Mouse (Mus musculus): ENCODE results near the gene Rev3l. TPM values are rescaled to one million over a fixed set of nuclear protein-coding genes. Genes with fewer than 3 reads are reported as not detected.
A peak's percentile ranks its signal among the peaks of the same experiment; 100 is the strongest.

Gene Rev3l
- polyA plus RNA-seq, 1 experiment from 2014 or later: 13.9 TPM

GRCm38 (mm10) chr10:39733421-39733930, 1.6 kb downstream of the Rev3l start:
- H3K27me3 ChIP-seq (ENCODE audit: poor library complexity, severe bottlenecking): no peaks in the 10 kb centered on the region
- peak overlapping the region; percentile 97 for H3K27ac ChIP-seq
- no peak for DNase-seq (ENCODE audit: extremely low spot score, low spot score)
- H3K4me1 ChIP-seq: peaks cover 26% of the 10 kb centered on the region
- peak overlapping the region; percentile 91 for H3K4me3 ChIP-seq
- H3K9me3 ChIP-seq: peaks cover 9% of the 10 kb centered on the region; the same call in 1 of the 2 replicates
- 22% methylated on average over 10 of the region's 10 CpGs for WGBS
- peaks cover 14% of the 10 kb centered on the region for H3K36me3 ChIP-seq (replicated peaks)

- WGBS: 75% methylated on average over 4 of the region's 4 CpGs
- no peak overlapping the region for H3K4me3 ChIP-seq
Observed at GRCm38 (mm10) chr10:39736187-39736586, 4.3 kb downstream of the Rev3l start.

GRCm38 (mm10) chr10:39742057-39742456, 10.1 kb downstream of the Rev3l start:
- 69% methylated on average over 4 of the region's 4 CpGs for WGBS

More at GRCm38 (mm10) chr10:39736187-39736586, 4.3 kb downstream of the Rev3l start:
- Histone ChIP-seq H3K9me3 (no peaks in the 10 kb centered on the region), H3K27me3 (ENCODE audit: poor library complexity, severe bottlenecking) (no peaks in the 10 kb centered on the region), H3K27ac (no peak overlapping the region), H3K36me3 (replicated peaks) (peaks cover 3% of the 10 kb centered on the region; the same call in 1 of the 2 replicates), H3K4me1 (peaks cover 18% of the 10 kb centered on the region)
- DNase-seq (ENCODE audit: extremely low spot score, low spot score): no peak

GRCm38 (mm10) chr10:39764752-39765151, 32.8 kb downstream of the Rev3l start:
- no peak for DNase-seq (ENCODE audit: extremely low spot score, low spot score)
- Histone ChIP-seq H3K27ac (no peak overlapping the region), H3K4me3 (no peak overlapping the region), H3K9me3 (peaks cover 17% of the 10 kb centered on the region), H3K27me3 (ENCODE audit: poor library complexity, severe bottlenecking) (no peaks in the 10 kb centered on the region), H3K4me1 (peaks cover 7% of the 10 kb centered on the region; the same call in 1 of the 2 replicates), H3K36me3 (replicated peaks) (peaks cover 19% of the 10 kb centered on the region)
- WGBS: 89% methylated on average over 1 of the region's 1 CpGs

More at GRCm38 (mm10) chr10:39742057-39742456, 10.1 kb downstream of the Rev3l start:
- Histone ChIP-seq H3K4me3 (no peak overlapping the region), H3K27ac (no peak overlapping the region), H3K9me3 (no peaks in the 10 kb centered on the region), H3K4me1 (no peaks in the 10 kb centered on the region), H3K27me3 (ENCODE audit: poor library complexity, severe bottlenecking) (no peaks in the 10 kb centered on the region), H3K36me3 (replicated peaks) (peaks cover 7% of the 10 kb centered on the region)
- no peak for DNase-seq (ENCODE audit: extremely low spot score, low spot score)

GRCm38 (mm10) chr10:39766702-39767101, 34.8 kb downstream of the Rev3l start:
- Histone ChIP-seq H3K4me1 (peaks cover 7% of the 10 kb centered on the region; the same call in 1 of the 2 replicates), H3K27me3 (ENCODE audit: poor library complexity, severe bottlenecking) (no peaks in the 10 kb centered on the region), H3K9me3 (peaks cover 7% of the 10 kb centered on the region; the same call in 1 of the 2 replicates), H3K36me3 (replicated peaks) (peaks cover 9% of the 10 kb centered on the region), H3K27ac (no peak overlapping the region), H3K4me3 (no peak overlapping the region)
- no peak for DNase-seq (ENCODE audit: extremely low spot score, low spot score)
- WGBS: 95% methylated on average over 4 of the region's 4 CpGs

- no peaks in the 10 kb centered on the region for H3K9me3 ChIP-seq
- 85% methylated on average over 2 of the region's 2 CpGs for WGBS
- DNase-seq (ENCODE audit: extremely low spot score, low spot score): no peak
Observed at GRCm38 (mm10) chr10:39772259-39772658, 40.3 kb downstream of the Rev3l start.

GRCm38 (mm10) chr10:39773940-39774726, 42.2 kb downstream of the Rev3l start:
- Histone ChIP-seq H3K27ac (no peak overlapping the region), H3K9me3 (no peaks in the 10 kb centered on the region), H3K4me3 (no peak overlapping the region), H3K27me3 (ENCODE audit: poor library complexity, severe bottlenecking) (no peaks in the 10 kb centered on the region), H3K36me3 (replicated peaks) (0 out of 2 replicates have a peak, but pooled peaks cover 2% of the 10 kb centered on the region), H3K4me1 (0 out of 2 replicates have a peak, but pooled peaks cover 3% of the 10 kb centered on the region)
- DNase-seq (ENCODE audit: extremely low spot score, low spot score): no peak
- 86% methylated on average over 9 of the region's 9 CpGs for WGBS

More at GRCm38 (mm10) chr10:39772259-39772658, 40.3 kb downstream of the Rev3l start:
- Histone ChIP-seq H3K36me3 (replicated peaks) (0 out of 2 replicates have a peak, but pooled peaks cover 2% of the 10 kb centered on the region), H3K27me3 (ENCODE audit: poor library complexity, severe bottlenecking) (no peaks in the 10 kb centered on the region), H3K4me1 (peaks cover 10% of the 10 kb centered on the region; the same call in 1 of the 2 replicates), H3K27ac (no peak overlapping the region), H3K4me3 (no peak overlapping the region)

- 0 out of 2 replicates have a peak, but pooled peaks cover 3% of the 10 kb centered on the region for H3K4me1 ChIP-seq
- H3K4me3 ChIP-seq: no peak overlapping the region
- no peaks in the 10 kb centered on the region for H3K9me3 ChIP-seq
- 0 out of 2 replicates have a peak, but pooled peaks cover 2% of the 10 kb centered on the region for H3K36me3 ChIP-seq (replicated peaks)
- 87% methylated on average over 3 of the region's 3 CpGs for WGBS
- H3K27me3 ChIP-seq (ENCODE audit: poor library complexity, severe bottlenecking): no peaks in the 10 kb centered on the region
- DNase-seq (ENCODE audit: extremely low spot score, low spot score): no peak
- no peak overlapping the region for H3K27ac ChIP-seq
Observed at GRCm38 (mm10) chr10:39776927-39777326, 45.0 kb downstream of the Rev3l start.

GRCm38 (mm10) chr10:39778305-39778704, 46.4 kb downstream of the Rev3l start:
- Histone ChIP-seq H3K4me3 (no peak overlapping the region), H3K27me3 (ENCODE audit: poor library complexity, severe bottlenecking) (no peaks in the 10 kb centered on the region), H3K27ac (no peak overlapping the region), H3K36me3 (replicated peaks) (no peaks in the 10 kb centered on the region), H3K4me1 (0 out of 2 replicates have a peak, but pooled peaks cover 3% of the 10 kb centered on the region), H3K9me3 (no peaks in the 10 kb centered on the region)
- 87% methylated on average over 4 of the region's 4 CpGs for WGBS
- DNase-seq (ENCODE audit: extremely low spot score, low spot score): no peak

GRCm38 (mm10) chr10:39785241-39785640, 53.3 kb downstream of the Rev3l start:
- Histone ChIP-seq H3K9me3 (no peaks in the 10 kb centered on the region), H3K27ac (no peak overlapping the region), H3K4me3 (no peak overlapping the region), H3K36me3 (replicated peaks) (peaks cover 26% of the 10 kb centered on the region), H3K4me1 (no peaks in the 10 kb centered on the region), H3K27me3 (ENCODE audit: poor library complexity, severe bottlenecking) (no peaks in the 10 kb centered on the region)
- 85% methylated on average over 3 of the region's 3 CpGs for WGBS
- DNase-seq (ENCODE audit: extremely low spot score, low spot score): no peak

GRCm38 (mm10) chr10:39793295-39793694, 61.4 kb downstream of the Rev3l start:
- no peaks in the 10 kb centered on the region for H3K27me3 ChIP-seq (ENCODE audit: poor library complexity, severe bottlenecking)
- H3K4me1 ChIP-seq: no peaks in the 10 kb centered on the region
- peaks cover 43% of the 10 kb centered on the region for H3K36me3 ChIP-seq (replicated peaks)
- H3K9me3 ChIP-seq: no peaks in the 10 kb centered on the region
- 93% methylated on average over 1 of the region's 1 CpGs for WGBS
- H3K4me3 ChIP-seq: no peak overlapping the region
- DNase-seq (ENCODE audit: extremely low spot score, low spot score): no peak
- H3K27ac ChIP-seq: no peak overlapping the region

GRCm38 (mm10) chr10:39811507-39811906, 79.6 kb downstream of the Rev3l start:
- WGBS: 70% methylated on average over 3 of the region's 3 CpGs
- H3K27ac ChIP-seq: no peak overlapping the region
- H3K36me3 ChIP-seq (replicated peaks): peaks cover 66% of the 10 kb centered on the region

GRCm38 (mm10) chr10:39842621-39843020, 110.7 kb downstream of the Rev3l start:
- Histone ChIP-seq H3K27me3 (ENCODE audit: poor library complexity, severe bottlenecking) (no peaks in the 10 kb centered on the region), H3K9me3 (no peaks in the 10 kb centered on the region), H3K27ac (no peak overlapping the region), H3K4me3 (no peak overlapping the region), H3K36me3 (replicated peaks) (peaks cover 85% of the 10 kb centered on the region), H3K4me1 (no peaks in the 10 kb centered on the region)
- DNase-seq (ENCODE audit: extremely low spot score, low spot score): no peak
- 92% methylated on average over 1 of the region's 1 CpGs for WGBS

More at GRCm38 (mm10) chr10:39811507-39811906, 79.6 kb downstream of the Rev3l start:
- Histone ChIP-seq H3K9me3 (no peaks in the 10 kb centered on the region), H3K4me3 (no peak overlapping the region), H3K4me1 (no peaks in the 10 kb centered on the region), H3K27me3 (ENCODE audit: poor library complexity, severe bottlenecking) (no peaks in the 10 kb centered on the region)
- DNase-seq (ENCODE audit: extremely low spot score, low spot score): peak; percentile 44

Measured in forebrain, embryonic 10.5 days (tissue).